Mouse (Mus musculus) macrophage (primary cell): ENCODE measurements around the gene Kremen1. TPM values are rescaled to one million over a fixed set of nuclear protein-coding genes. Genes with fewer than 3 reads are reported as not detected.

Experiments
- H3K27ac ChIP-seq: fragments of 350-480 bp; formaldehyde crosslinking; 2 replicates; pipeline ENCODE4 v1.9.0; 2021
- H3K36me3 ChIP-seq: fragments of 350-480 bp; formaldehyde crosslinking; 2 replicates; pipeline ENCODE4 v1.9.0; 2021; ENCODE audit errors: inconsistent target
- H3K4me3 ChIP-seq: fragments of 350-480 bp; formaldehyde crosslinking; 2 replicates; pipeline ENCODE4 v1.9.0; 2021; ENCODE audit errors: inconsistent target
- H3K79me2 ChIP-seq: fragments of 350-480 bp; formaldehyde crosslinking; 2 replicates; pipeline ENCODE4 v1.9.0; 2021; ENCODE audit errors: inconsistent target
- WGBS: methylation state at CpG from one replicate; pipeline ENCODE4 v1.1.7; 2026; ENCODE audit warnings: inconsistent platforms; ENCODE audit not compliant: missing documents; 5-methylcytosine and 5-hydroxymethylcytosine counted together
- polyA plus RNA-seq: library from polyadenylated mRNA; stranded (reverse); fragments of 250-400 nt; gene quantifications from 3 replicates; pipeline ENCODE4 v1.2.4, GENCODE M21; 2018; ENCODE audit warnings: inconsistent platforms

The Kremen1 gene
- polyA plus RNA-seq, 1 experiment from 2014 or later = 6.3 TPM

DNA sequence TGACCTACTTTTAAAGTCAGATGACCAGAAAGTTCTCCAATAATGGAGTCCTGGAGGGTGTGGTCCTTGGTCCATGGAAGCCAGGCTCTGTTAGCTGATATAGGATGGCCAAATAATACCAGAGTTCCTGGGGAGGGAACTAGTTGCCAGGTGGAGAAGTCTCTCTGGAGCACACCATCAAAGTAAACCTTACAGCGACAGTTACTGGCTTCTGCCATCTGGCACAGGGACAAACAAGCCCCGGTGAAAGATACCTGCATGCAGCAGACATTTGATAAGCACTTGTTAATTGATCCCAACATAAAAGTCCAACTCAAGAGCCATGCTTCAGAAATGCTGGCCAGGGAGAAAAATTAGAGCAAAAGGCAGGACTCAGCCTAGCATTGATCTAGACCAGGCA lies 7.3 kb downstream of the Kremen1 start:
- Histone ChIP-seq H3K27ac (no peak overlapping the region), H3K36me3 (no peaks in the 10 kb centered on the region), H3K4me3 (no peak overlapping the region), H3K79me2 (no peaks in the 10 kb centered on the region; the same call in 1 of the 2 replicates)
- 68% methylated on average over 2 of the region's 2 CpGs for WGBS

- H3K27ac ChIP-seq = no peak overlapping the region
- WGBS = 35% methylated on average over 3 of the region's 3 CpGs
- H3K36me3 ChIP-seq = no peaks in the 10 kb centered on the region
- H3K79me2 ChIP-seq = no peaks in the 10 kb centered on the region; the same call in 1 of the 2 replicates
- H3K4me3 ChIP-seq = no peak overlapping the region
Measured at GRCm38 (mm10) chr11:5253528-5253927, 7.8 kb downstream of the Kremen1 start.

DNA sequence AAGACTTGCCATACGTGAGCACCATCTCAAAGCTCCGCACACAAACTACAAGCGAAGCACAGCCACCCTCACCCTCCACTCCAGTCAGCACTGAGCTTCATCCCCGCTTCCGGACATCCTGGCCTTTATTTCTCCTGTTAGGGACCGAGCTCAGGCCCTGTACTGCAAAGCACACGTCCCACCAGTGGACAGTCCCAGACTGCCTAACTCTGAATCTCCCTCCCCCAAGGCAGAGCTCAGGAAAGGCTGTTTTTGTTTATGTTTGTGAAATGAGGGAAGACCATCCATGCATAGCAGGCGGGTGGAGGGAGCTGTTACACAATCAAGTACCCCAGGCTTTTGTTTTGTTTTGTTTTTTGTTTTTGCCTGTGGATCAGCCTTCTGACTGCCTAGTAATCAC lies 8.6 kb downstream of the Kremen1 start:
- 95% methylated on average over 8 of the region's 8 CpGs for WGBS
- H3K79me2 ChIP-seq = no peaks in the 10 kb centered on the region; the same call in 1 of the 2 replicates
- H3K36me3 ChIP-seq = no peaks in the 10 kb centered on the region
- no peak overlapping the region for H3K4me3 ChIP-seq
- no peak overlapping the region for H3K27ac ChIP-seq

- no peaks in the 10 kb centered on the region for H3K36me3 ChIP-seq
- H3K27ac ChIP-seq = no peak overlapping the region
- WGBS = 94% methylated on average over 6 of the region's 6 CpGs
- H3K4me3 ChIP-seq = no peak overlapping the region
- H3K79me2 ChIP-seq = no peaks in the 10 kb centered on the region; the same call in 1 of the 2 replicates
Measured at GRCm38 (mm10) chr11:5251112-5251511, 10.2 kb downstream of the Kremen1 start.

- Histone ChIP-seq H3K4me3 (no peak overlapping the region), H3K36me3 (no peaks in the 10 kb centered on the region), H3K79me2 (no peaks in the 10 kb centered on the region), H3K27ac (no peak overlapping the region)
- 89% methylated on average over 2 of the region's 2 CpGs for WGBS
Measured at GRCm38 (mm10) chr11:5248200-5248599, 13.2 kb downstream of the Kremen1 start.

- H3K79me2 ChIP-seq = no peaks in the 10 kb centered on the region
- H3K4me3 ChIP-seq = no peak overlapping the region
- H3K27ac ChIP-seq = no peak overlapping the region
- no peaks in the 10 kb centered on the region for H3K36me3 ChIP-seq
- 87% methylated on average over 7 of the region's 7 CpGs for WGBS
Measured at GRCm38 (mm10) chr11:5245431-5245830, 15.9 kb downstream of the Kremen1 start.

DNA sequence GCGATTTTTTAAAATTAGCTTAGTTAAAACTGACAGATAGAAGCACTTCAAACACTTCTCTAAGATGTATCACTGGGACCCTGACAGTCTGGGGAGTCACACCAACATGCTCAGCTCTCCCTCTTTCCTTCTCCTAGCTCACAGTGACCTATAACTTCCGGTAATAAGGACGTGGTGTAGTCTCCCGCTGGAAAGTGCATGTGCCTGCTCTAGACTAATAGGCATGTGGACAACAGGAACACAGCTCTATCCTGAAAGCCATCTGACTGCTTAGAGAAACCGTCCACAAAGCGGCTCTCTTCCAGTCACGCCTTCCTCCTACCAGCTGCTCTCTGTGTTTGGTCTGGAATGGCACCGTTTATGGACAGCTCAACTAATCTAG lies 16.6 kb downstream of the Kremen1 start:
- H3K4me3 ChIP-seq = no peak overlapping the region
- WGBS = 84% methylated on average over 8 of the region's 8 CpGs
- H3K36me3 ChIP-seq = no peaks in the 10 kb centered on the region
- no peaks in the 10 kb centered on the region for H3K79me2 ChIP-seq
- no peak overlapping the region for H3K27ac ChIP-seq

GRCm38 (mm10) chr11:5243812-5244748 lies 17.3 kb downstream of the Kremen1 start:
- no peak overlapping the region for H3K4me3 ChIP-seq
- 88% methylated on average over 23 of the region's 24 CpGs for WGBS
- H3K79me2 ChIP-seq = no peaks in the 10 kb centered on the region
- H3K36me3 ChIP-seq = no peaks in the 10 kb centered on the region
- H3K27ac ChIP-seq = no peak overlapping the region

DNA sequence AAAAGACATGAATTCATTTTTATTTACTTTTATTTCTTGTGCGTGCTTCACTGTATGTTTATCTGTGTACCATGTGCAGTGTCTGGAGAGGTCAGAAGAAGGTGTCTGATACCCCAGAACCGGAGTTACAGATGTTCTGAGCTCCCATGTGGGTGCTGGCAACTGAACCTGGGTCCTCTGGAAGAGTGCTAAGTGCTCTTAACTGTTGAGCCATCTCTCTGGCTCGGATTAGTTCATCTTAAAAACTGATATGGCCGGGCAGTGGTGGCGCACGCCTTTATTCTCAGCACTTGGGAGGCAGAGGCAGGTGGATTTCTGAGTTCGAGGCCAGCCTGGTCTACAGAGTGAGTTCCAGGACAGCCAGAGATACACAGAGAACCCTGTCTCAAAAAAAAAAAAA lies 18.1 kb downstream of the Kremen1 start:
- WGBS = 88% methylated on average over 7 of the region's 7 CpGs
- H3K36me3 ChIP-seq = no peaks in the 10 kb centered on the region
- no peak overlapping the region for H3K27ac ChIP-seq
- H3K4me3 ChIP-seq = no peak overlapping the region
- no peaks in the 10 kb centered on the region for H3K79me2 ChIP-seq

GRCm38 (mm10) chr11:5242158-5242557 lies 19.2 kb downstream of the Kremen1 start:
- 97% methylated on average over 8 of the region's 8 CpGs for whole genome bisulfite sequencing

GRCm38 (mm10) chr11:5239706-5240690 lies 21.4 kb downstream of the Kremen1 start:
- no peak overlapping the region for H3K4me3 ChIP-seq
- H3K36me3 ChIP-seq = no peaks in the 10 kb centered on the region
- no peak overlapping the region for H3K27ac ChIP-seq
- H3K79me2 ChIP-seq = no peaks in the 10 kb centered on the region
- WGBS = 81% methylated on average over 9 of the region's 10 CpGs

More at GRCm38 (mm10) chr11:5242158-5242557, 19.2 kb downstream of the Kremen1 start:
- Histone ChIP-seq H3K27ac (no peak overlapping the region), H3K4me3 (no peak overlapping the region), H3K79me2 (no peaks in the 10 kb centered on the region), H3K36me3 (no peaks in the 10 kb centered on the region)

- 79% methylated on average over 6 of the region's 6 CpGs for WGBS
Measured at GRCm38 (mm10) chr11:5219910-5220447, 41.4 kb downstream of the Kremen1 start.

DNA sequence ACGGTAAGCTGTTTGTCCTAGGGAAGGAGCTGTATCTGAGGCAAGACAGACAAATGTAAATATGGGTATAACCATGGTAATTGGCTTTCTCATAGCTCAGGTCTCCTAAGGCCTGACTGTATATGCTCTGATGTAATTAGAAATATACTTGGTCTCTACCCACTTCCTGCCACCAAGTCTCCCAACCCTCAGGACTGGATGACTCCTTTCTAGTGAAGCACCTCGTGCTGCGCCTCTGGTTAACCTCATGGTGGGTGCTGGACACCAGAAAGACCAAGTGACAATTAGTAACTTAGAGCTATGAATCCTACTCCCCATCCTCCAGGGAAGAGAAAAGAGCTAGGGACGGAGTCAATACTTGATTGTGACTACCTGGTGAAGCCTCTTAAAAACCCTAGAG lies 42.0 kb downstream of the Kremen1 start:
- WGBS = 74% methylated on average over 4 of the region's 4 CpGs
- Histone ChIP-seq H3K27ac (no peak overlapping the region), H3K36me3 (no peaks in the 10 kb centered on the region), H3K4me3 (no peak overlapping the region), H3K79me2 (no peaks in the 10 kb centered on the region)

More at GRCm38 (mm10) chr11:5219910-5220447, 41.4 kb downstream of the Kremen1 start:
- H3K4me3 ChIP-seq = no peak overlapping the region
- H3K79me2 ChIP-seq = no peaks in the 10 kb centered on the region
- no peaks in the 10 kb centered on the region for H3K36me3 ChIP-seq
- no peak overlapping the region for H3K27ac ChIP-seq

DNA sequence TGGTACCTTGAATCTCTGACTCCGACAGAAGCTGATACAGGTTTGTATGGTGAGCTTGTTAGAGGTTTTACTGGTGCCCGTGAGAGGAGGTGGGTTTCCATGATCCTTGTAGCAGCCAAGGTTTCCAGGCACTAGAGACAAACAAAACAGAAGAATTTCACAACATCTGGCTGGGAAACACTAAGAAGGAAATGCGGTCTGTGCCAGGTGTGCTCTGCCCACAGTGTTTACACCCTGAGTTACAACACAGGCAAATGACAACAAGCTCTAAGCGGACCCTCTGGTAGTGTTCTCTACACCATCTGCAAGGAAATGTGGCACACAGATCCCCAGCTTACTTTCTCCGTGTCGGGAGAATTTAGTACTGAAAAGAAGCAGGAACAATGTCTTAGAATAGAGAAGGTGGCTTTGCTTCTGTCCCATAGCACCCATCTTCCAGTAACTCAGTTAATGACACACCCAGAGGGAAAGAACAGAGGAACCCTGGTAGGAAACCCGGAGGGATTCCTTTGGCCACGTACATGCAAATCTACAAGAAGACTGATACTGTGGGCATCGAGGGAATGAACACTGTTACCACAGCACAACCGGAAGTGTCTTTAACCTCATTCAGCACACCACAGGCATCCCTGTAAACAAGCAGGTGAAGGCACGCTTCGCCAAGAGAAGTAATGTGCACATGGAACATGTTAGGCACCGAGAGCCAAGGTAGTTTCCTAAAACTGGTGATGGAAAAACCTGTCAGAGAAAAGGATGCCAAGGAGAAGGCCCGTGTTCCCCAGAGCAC lies 45.8 kb downstream of the Kremen1 start:
- WGBS = 48% methylated on average over 14 of the region's 14 CpGs
- H3K79me2 ChIP-seq = no peaks in the 10 kb centered on the region
- no peak overlapping the region for H3K27ac ChIP-seq
- H3K4me3 ChIP-seq = no peak overlapping the region
- 0 out of 2 replicates have a peak, but pooled peaks cover 3% of the 10 kb centered on the region for H3K36me3 ChIP-seq
